Mouse (Mus musculus) G1E (cell line): ENCODE results near the gene Ccdc93. TPM values are rescaled to one million over a fixed set of nuclear protein-coding genes. Genes with fewer than 3 reads are reported as not detected.

ENCODE experiments used
- ATAC-seq: 2 replicates; pipeline ENCODE4 v1.8.0; 2016; ENCODE audit warnings: mild to moderate bottlenecking; ENCODE audit not compliant: insufficient number of reproducible peaks, poor library complexity, low FRiP score, severe bottlenecking; ENCODE audit errors: extremely low read depth
- DNase-seq: peaks from one replicate; pipeline ENCODE4 v3.0.0; 2012; ENCODE audit warnings: low spot score
- H3K27me3 ChIP-seq: 2 replicates; pipeline ENCODE4 v1.6.1; 2012; ENCODE audit warnings: mild to moderate bottlenecking, low read length, inconsistent platforms; ENCODE audit not compliant: insufficient read depth
- H3K36me3 ChIP-seq: replicated peaks from 2 replicates; pipeline ENCODE3; 2012; ENCODE audit warnings: mild to moderate bottlenecking, inconsistent platforms
- H3K4me1 ChIP-seq: 2 replicates; pipeline ENCODE4 v1.6.1; 2012; ENCODE audit warnings: low read depth, low read length, inconsistent platforms, mixed read lengths; ENCODE audit not compliant: insufficient read depth
- H3K4me3 ChIP-seq: 2 replicates; pipeline ENCODE4 v1.5.1; 2012; ENCODE audit warnings: low read depth, mild to moderate bottlenecking, inconsistent platforms, low read length, moderate library complexity, mixed read lengths
- H3K9me3 ChIP-seq: replicated peaks from 2 replicates; pipeline ENCODE4 v1.6.1; 2012; ENCODE audit warnings: inconsistent platforms
- CTCF ChIP-seq: IDR thresholded peaks from 2 replicates; pipeline ENCODE4 v1.5.1; 2012; ENCODE audit warnings: low read depth, low read length, inconsistent platforms, mixed read lengths
- GATA1 ChIP-seq: IDR thresholded peaks from 2 replicates; pipeline ENCODE4 v1.6.1; 2012; ENCODE audit warnings: borderline replicate concordance, low read length, inconsistent platforms, mixed read lengths
- GATA2 ChIP-seq: IDR thresholded peaks from 2 replicates; pipeline ENCODE4 v1.6.1; 2012; ENCODE audit warnings: low read depth, low read length, inconsistent platforms, borderline replicate concordance
- POLR2AphosphoS5 ChIP-seq: IDR thresholded peaks from 2 replicates; pipeline ENCODE4 v1.6.1; 2012; ENCODE audit warnings: low read depth, low read length, inconsistent platforms; ENCODE audit not compliant: insufficient replicate concordance
- TAL1 ChIP-seq: conservative IDR thresholded peaks from 2 replicates; pipeline ENCODE4 v1.6.1; 2012; ENCODE audit warnings: low read depth, low read length, inconsistent platforms, mixed read lengths
- polyA plus RNA-seq: library from polyadenylated mRNA; stranded (reverse); fragments of >175 nt; gene quantifications from 2 replicates; pipeline ENCODE4 v1.2.3, GENCODE M21; 2012
- total RNA-seq, 2 experiments: library from RNA; stranded (forward) in 1 of 2; stranded (reverse) in 1 of 2; fragments of 200-1000 nt in 1 of 2; fragments of >200 nt in 1 of 2; fragmentation: Nextera tagmentation in 1 of 2; gene quantifications; 2 replicates each; pipeline ENCODE4 v1.2.3; 2014 to 2017

Ccdc93 gene
- total and polyA plus RNA-seq, 3 experiments: 6.4 to 44.7 (median 32.7) TPM

DNA sequence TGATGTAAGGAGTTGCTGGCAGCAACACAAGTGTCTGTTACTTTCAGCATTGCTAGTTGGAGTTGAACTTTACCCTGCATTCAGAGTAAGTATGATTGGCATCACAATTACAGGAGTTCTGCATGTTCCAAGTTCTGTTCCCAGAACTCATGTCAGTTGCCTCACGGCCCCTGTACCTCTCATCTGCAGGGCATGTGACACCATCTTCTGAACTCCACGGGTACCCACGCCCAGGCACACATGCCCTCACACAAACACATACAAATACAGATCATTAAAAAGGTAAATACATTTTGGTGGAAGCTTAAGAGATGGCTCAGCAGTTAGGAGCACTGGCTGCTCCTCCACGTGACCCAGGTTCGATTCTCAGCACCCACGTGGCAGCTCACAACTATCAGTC lies 56.0 kb downstream of the Ccdc93 start:
- no peaks in the 10 kb centered on the region for H3K9me3 ChIP-seq
- no peak for DNase-seq
- H3K4me3 ChIP-seq: no peak overlapping the region
- H3K36me3 ChIP-seq: peaks cover 82% of the 10 kb centered on the region
- no peaks in the 10 kb centered on the region for H3K27me3 ChIP-seq
- H3K4me1 ChIP-seq: no peaks in the 10 kb centered on the region
- no peak for TF ChIP-seq CTCF
- no peak for TF ChIP-seq TAL1
- TF ChIP-seq POLR2AphosphoS5: no peak
- TF ChIP-seq GATA2: no peak
- TF ChIP-seq GATA1: no peak
- no peak for ATAC-seq

- peak; percentile 68 for ATAC-seq
- H3K4me1 ChIP-seq: no peaks in the 10 kb centered on the region
Observed at GRCm38 (mm10) chr1:121490241-121490640, 59.4 kb downstream of the Ccdc93 start.

DNA sequence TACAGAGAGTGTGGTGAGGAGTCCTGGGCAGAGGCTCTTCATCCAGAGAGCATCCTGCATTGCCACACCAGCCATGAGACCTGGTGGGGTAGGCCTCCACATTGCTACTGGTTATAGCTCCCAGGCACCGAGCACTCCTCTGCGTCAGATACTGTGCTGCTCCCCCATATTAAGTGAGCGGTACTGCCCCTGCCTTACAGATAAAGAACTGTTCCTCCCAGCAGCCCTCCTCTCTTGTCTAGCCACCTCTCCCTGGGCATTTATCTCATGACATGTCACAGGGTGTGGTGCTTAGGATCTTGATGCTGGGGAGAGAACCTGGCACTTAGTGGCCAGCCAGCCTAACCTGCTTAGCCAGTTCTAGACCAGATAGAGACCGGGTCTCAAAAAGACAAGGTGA lies 66.2 kb downstream of the Ccdc93 start:
- Histone ChIP-seq H3K4me1 (no peaks in the 10 kb centered on the region), H3K27me3 (no peaks in the 10 kb centered on the region), H3K4me3 (no peak overlapping the region), H3K9me3 (peaks cover 7% of the 10 kb centered on the region; the same call in 1 of the 2 replicates), H3K36me3 (peaks cover 98% of the 10 kb centered on the region)
- ATAC-seq (no peak), DNase-seq (no peak)
- no peak for TF ChIP-seq GATA2
- no peak for TF ChIP-seq CTCF

More at GRCm38 (mm10) chr1:121490241-121490640, 59.4 kb downstream of the Ccdc93 start:
- DNase-seq: peak; percentile 12
- H3K27me3 ChIP-seq: no peaks in the 10 kb centered on the region
- TF ChIP-seq GATA1 (no peak), GATA2 (no peak), CTCF (0 out of 2 replicates have a peak, but pooled peaks have one; percentile 5)
- H3K36me3 ChIP-seq: peaks cover 98% of the 10 kb centered on the region
- H3K4me3 ChIP-seq: no peak overlapping the region
- H3K9me3 ChIP-seq: no peaks in the 10 kb centered on the region

DNA sequence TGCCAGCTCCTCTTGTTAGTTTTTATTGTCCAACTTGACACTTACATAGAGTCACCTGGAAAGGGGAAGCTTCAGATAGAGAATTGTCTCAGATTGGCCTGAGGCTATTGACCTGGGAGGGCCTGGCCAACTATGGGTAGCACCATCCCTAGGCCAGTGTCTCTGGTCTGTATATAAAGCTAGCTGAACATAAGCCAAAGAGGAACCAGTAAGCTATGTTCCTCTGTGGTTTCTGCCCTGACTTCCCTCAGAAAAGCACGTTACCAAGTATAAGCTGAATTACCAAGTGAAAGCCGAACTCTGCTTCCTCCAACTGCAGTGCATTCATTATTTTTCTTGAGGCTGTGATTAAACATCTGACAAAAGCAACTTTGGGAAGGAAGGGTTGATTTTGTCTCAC lies 77.9 kb downstream of the Ccdc93 start:
- ATAC-seq (no peak), DNase-seq (no peak)

DNA sequence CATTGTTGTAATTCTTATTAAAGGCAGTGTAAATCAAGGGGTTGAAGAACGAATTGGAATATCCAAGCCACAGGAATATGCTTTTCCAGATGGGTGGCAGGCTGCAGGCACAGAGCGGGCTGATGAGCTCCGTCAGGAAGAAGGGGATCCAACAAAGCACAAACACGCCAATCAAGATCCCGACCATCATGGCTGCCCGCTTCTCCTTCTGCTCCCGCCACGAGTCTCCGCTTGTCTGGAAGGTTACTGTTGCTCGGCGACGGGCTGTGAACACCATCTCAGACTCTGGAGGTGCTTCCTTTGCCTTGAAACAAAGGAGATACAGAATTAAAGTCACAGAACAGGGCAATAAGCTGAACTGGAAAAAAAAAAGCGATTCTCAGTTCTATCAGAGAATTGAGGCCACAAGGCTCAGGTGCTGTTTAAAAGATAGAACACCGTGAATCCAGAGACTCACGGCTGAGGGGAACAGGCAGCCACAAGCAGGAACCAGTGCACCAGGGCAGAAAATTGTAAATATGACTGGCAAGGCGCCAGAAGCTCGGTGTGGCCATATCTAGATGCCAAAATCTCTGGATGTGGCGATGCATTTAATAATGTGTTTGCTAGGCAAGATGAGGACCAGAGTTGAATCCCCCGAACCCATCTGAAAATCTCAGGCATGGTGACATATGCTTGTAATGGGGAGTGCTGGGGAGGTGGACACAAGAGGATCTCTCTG lies 79.7 kb downstream of the Ccdc93 start:
- H3K4me1 ChIP-seq: no peaks in the 10 kb centered on the region
- TF ChIP-seq POLR2AphosphoS5 (no peak), TAL1 (no peak), GATA2 (no peak), CTCF (no peak), GATA1 (no peak)
- no peaks in the 10 kb centered on the region for H3K9me3 ChIP-seq
- ATAC-seq: no peak
- no peaks in the 10 kb centered on the region for H3K27me3 ChIP-seq
- no peak overlapping the region for H3K4me3 ChIP-seq
- DNase-seq: no peak
- peaks cover 7% of the 10 kb centered on the region for H3K36me3 ChIP-seq

More for the DNA sequence above, 77.9 kb downstream of the Ccdc93 start:
- H3K4me1 ChIP-seq: no peaks in the 10 kb centered on the region
- no peaks in the 10 kb centered on the region for H3K27me3 ChIP-seq
- no peak for TF ChIP-seq GATA2
- TF ChIP-seq TAL1: no peak
- no peak for TF ChIP-seq GATA1
- no peak for TF ChIP-seq POLR2AphosphoS5
- no peak for TF ChIP-seq CTCF
- peaks cover 24% of the 10 kb centered on the region for H3K36me3 ChIP-seq
- H3K9me3 ChIP-seq: no peaks in the 10 kb centered on the region
- no peak overlapping the region for H3K4me3 ChIP-seq

DNA sequence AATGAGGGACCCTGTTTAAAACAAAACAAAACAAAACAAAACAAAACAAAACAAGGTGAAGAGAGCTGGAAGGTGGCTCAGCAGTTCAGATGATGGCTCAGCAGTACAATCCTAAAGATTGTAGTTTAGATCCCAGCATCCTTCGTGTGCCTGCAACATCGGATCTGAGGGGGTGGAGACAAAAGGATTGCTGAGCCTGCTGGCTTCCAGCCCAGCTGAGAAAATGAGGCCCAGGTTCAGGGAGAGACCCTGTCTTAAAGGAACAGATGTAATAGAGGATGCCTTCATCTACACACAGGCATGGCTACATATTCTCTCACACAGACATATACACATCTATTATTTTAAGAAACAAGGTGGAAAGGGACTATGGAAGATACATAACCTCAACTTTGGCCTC lies 80.3 kb downstream of the Ccdc93 start:
- ATAC-seq (no peak), DNase-seq (no peak)
- Histone ChIP-seq H3K36me3 (peaks cover 5% of the 10 kb centered on the region), H3K9me3 (no peaks in the 10 kb centered on the region), H3K4me1 (no peaks in the 10 kb centered on the region), H3K27me3 (no peaks in the 10 kb centered on the region), H3K4me3 (no peak overlapping the region)
- TF ChIP-seq POLR2AphosphoS5: no peak
- no peak for TF ChIP-seq GATA1
- no peak for TF ChIP-seq GATA2
- TF ChIP-seq TAL1: no peak
- TF ChIP-seq CTCF: no peak

GRCm38 (mm10) chr1:121511966-121512365 lies 81.1 kb downstream of the Ccdc93 start:
- H3K9me3 ChIP-seq: no peaks in the 10 kb centered on the region
- no peak for ATAC-seq
- no peaks in the 10 kb centered on the region for H3K27me3 ChIP-seq
- no peak for TF ChIP-seq GATA2
- no peak for TF ChIP-seq TAL1
- TF ChIP-seq CTCF: no peak
- no peak for TF ChIP-seq POLR2AphosphoS5
- TF ChIP-seq GATA1: no peak
- H3K4me3 ChIP-seq: no peak overlapping the region
- H3K36me3 ChIP-seq: peaks cover 3% of the 10 kb centered on the region
- DNase-seq: no peak
- H3K4me1 ChIP-seq: no peaks in the 10 kb centered on the region
